Mouse (Mus musculus) embryonic facial prominence, embryonic 14.5 days (tissue): ENCODE data around the gene Gm20388. TPM values are rescaled to one million over a fixed set of nuclear protein-coding genes. Genes with fewer than 3 reads are reported as not detected.
"Not testable (repeated sequence)": the region's sequence is repeated elsewhere in the genome, so short reads cannot be mapped to it uniquely, and the experiment has no call there.

ENCODE experiments used
- ATAC-seq: fragments of 200-750 bp; cut with Nextera tagmentation; 2 replicates; pipeline ENCODE4 v1.8.0; 2017; ENCODE audit warnings: low read depth, moderate number of reproducible peaks, moderate TSS enrichment
- DNase-seq: peaks from one replicate; pipeline ENCODE4 v3.0.0-alpha.2; 2015; ENCODE audit warnings: low spot score
- H3K27ac ChIP-seq: fragments of 300-500 bp; sonication (generic); replicated peaks from 2 replicates; pipeline ENCODE4 v1.5.1; 2014; ENCODE audit warnings: low read depth, mild to moderate bottlenecking, low read length, moderate library complexity
- H3K27me3 ChIP-seq: fragments of 300-500 bp; sonication (generic); replicated peaks from 2 replicates; pipeline ENCODE4 v1.6.1; 2014; ENCODE audit warnings: low read length; ENCODE audit not compliant: control insufficient read depth, insufficient read depth
- H3K36me3 ChIP-seq: fragments of 300-500 bp; sonication (generic); 2 replicates; pipeline ENCODE4 v1.6.1; 2014; ENCODE audit warnings: low read length, mixed read lengths; ENCODE audit not compliant: control insufficient read depth, insufficient read depth
- H3K4me1 ChIP-seq: fragments of 300-500 bp; sonication (generic); 2 replicates; pipeline ENCODE4 v1.6.1; 2014; ENCODE audit warnings: antibody characterized with exemption, low read length; ENCODE audit not compliant: control insufficient read depth, insufficient read depth
- H3K4me2 ChIP-seq: fragments of 300-500 bp; sonication (generic); 2 replicates; pipeline ENCODE4 v1.6.1; 2014; ENCODE audit warnings: low read depth, mild to moderate bottlenecking, low read length, moderate library complexity, mixed read lengths
- H3K4me3 ChIP-seq: fragments of 300-500 bp; sonication (generic); 2 replicates; pipeline ENCODE4 v1.5.1; 2014; ENCODE audit warnings: low read depth, mild to moderate bottlenecking, low read length
- H3K9ac ChIP-seq: fragments of 300-500 bp; sonication (generic); 2 replicates; pipeline ENCODE4 v1.6.1; 2014; ENCODE audit warnings: low read depth, mild to moderate bottlenecking, low read length, moderate library complexity, mixed read lengths
- H3K9me3 ChIP-seq: fragments of 300-500 bp; sonication (generic); 2 replicates; pipeline ENCODE4 v1.6.1; 2016; ENCODE audit warnings: low read length; ENCODE audit not compliant: control insufficient read depth
- WGBS: fragments of 180-500 bp; shearing (Covaris S2); extraction: QIAGEN DNeasy Blood & Tissue Kit; methylation state at CpG from one replicate; pipeline ENCODE4 v1.1.7; 2014; 5-methylcytosine and 5-hydroxymethylcytosine counted together
- polyA plus RNA-seq: library from polyadenylated mRNA; unstranded; fragments of >200 nt; fragmentation: Nextera tagmentation; extraction: Ambion mirVana; gene quantifications from 2 replicates; pipeline ENCODE4 v1.2.1, GENCODE M21; 2014

The Gm20388 gene
- polyA plus RNA-seq, 1 experiment from 2014 or later, result not detected

DNA sequence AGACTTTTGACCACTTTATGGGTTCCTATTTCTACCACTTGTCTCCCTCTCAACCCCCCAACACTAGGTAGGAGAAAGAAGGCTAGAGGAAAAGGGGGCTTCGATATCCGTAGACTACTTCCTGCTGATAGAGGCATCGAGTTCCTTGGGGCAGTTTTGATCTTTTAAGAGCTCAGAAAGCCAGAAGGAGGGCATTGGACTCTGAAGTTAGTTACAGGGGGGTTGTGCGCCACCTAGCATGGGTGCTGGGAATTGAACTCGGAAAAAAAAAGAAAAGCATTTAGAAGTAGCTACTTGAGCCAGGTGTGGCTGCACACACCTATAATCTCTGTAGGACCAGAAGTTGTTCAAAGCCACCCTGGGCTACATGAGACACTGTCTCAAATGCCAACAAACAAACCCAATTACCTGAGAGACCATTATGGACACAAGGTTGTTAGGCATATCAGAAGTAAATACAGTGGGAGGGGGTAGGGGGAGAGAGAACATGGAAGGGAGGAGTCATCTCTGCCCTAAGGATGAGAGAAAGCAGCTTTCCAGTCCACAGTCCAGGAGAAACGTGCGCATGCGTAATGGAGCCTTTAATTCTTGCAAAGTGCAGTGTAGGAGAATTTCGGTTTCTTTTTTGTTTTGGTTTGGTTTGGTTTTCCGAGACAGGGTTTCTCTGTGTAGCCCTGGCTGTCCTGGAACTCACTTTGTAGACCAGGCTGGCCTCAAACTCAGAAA is 4039.6 kb downstream of the Gm20388 start:
- peaks cover 8% of the 10 kb centered on the region for H3K4me1 ChIP-seq
- H3K4me2 ChIP-seq, result peak overlapping the region; percentile 94
- H3K36me3 ChIP-seq, result peaks cover 30% of the 10 kb centered on the region; the same call in 1 of the 2 replicates
- no peaks in the 10 kb centered on the region for H3K9me3 ChIP-seq
- H3K4me3 ChIP-seq, result peak overlapping the region; percentile 86
- peak overlapping the region; percentile 81 for H3K9ac ChIP-seq
- ATAC-seq (no peak), DNase-seq (peak; percentile 69)
- 31% methylated on average over 10 of the region's 10 CpGs for WGBS
- H3K27ac ChIP-seq, result peak overlapping the region; percentile 82; the same call in 1 of the 2 replicates
- no peaks in the 10 kb centered on the region for H3K27me3 ChIP-seq

- H3K36me3 ChIP-seq, result peaks cover 43% of the 10 kb centered on the region; the same call in 1 of the 2 replicates
- no peak overlapping the region for H3K4me2 ChIP-seq
- no peak overlapping the region for H3K4me3 ChIP-seq
- peaks cover 3% of the 10 kb centered on the region; the same call in 1 of the 2 replicates for H3K4me1 ChIP-seq
- no peak for DNase-seq
- H3K27me3 ChIP-seq, result no peaks in the 10 kb centered on the region
- WGBS, result 83% methylated on average over 8 of the region's 8 CpGs
- H3K27ac ChIP-seq, result no peak overlapping the region
- H3K9ac ChIP-seq, result no peak overlapping the region
- no peaks in the 10 kb centered on the region for H3K9me3 ChIP-seq
- ATAC-seq, result no peak
These were observed 4043.0 kb downstream of the Gm20388 start for GRCm38 (mm10) chr8:123953686-123954085.

DNA sequence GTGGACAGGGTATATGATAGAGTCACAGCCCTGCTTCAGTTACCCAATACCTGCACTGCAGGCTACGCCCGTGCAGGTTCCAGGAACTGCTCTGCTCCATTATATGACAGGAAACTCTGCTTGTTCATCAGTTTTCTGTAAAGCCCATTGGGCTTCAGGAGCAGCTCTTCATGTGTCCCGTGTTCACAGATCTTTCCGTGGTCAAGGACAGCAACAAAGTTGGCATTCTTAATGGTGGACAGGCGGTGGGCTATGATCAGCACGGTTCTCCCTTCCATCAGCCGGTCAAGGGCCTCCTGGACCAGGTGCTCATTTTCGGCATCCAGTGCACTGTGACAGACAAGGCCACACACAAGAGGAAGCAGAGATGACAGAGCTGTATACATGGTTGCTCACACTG is 4043.6 kb downstream of the Gm20388 start:
- Histone ChIP-seq H3K9me3 (no peaks in the 10 kb centered on the region), H3K4me1 (peaks cover 3% of the 10 kb centered on the region; the same call in 1 of the 2 replicates), H3K4me3 (no peak overlapping the region), H3K36me3 (peaks cover 43% of the 10 kb centered on the region; the same call in 1 of the 2 replicates), H3K27ac (no peak overlapping the region), H3K9ac (no peak overlapping the region), H3K27me3 (no peaks in the 10 kb centered on the region), H3K4me2 (no peak overlapping the region)
- WGBS, result 95% methylated on average over 8 of the region's 8 CpGs
- ATAC-seq (no peak), DNase-seq (no peak)

GRCm38 (mm10) chr8:123958130-123958529 is 4047.5 kb downstream of the Gm20388 start:
- H3K4me3 ChIP-seq, result no peak overlapping the region
- ATAC-seq (no peak), DNase-seq (no peak)
- H3K4me1 ChIP-seq, result no peaks in the 10 kb centered on the region
- H3K9me3 ChIP-seq, result no peaks in the 10 kb centered on the region
- peaks cover 37% of the 10 kb centered on the region; the same call in 1 of the 2 replicates for H3K36me3 ChIP-seq
- no peak overlapping the region for H3K4me2 ChIP-seq
- H3K9ac ChIP-seq, result no peak overlapping the region
- WGBS, result 77% methylated on average over 17 of the region's 17 CpGs
- H3K27ac ChIP-seq, result no peak overlapping the region
- H3K27me3 ChIP-seq, result no peaks in the 10 kb centered on the region

GRCm38 (mm10) chr8:123959473-123959872 is 4048.8 kb downstream of the Gm20388 start:
- WGBS, result 93% methylated on average over 6 of the region's 6 CpGs
- Histone ChIP-seq H3K4me2 (no peak overlapping the region), H3K4me3 (no peak overlapping the region), H3K27ac (no peak overlapping the region), H3K9me3 (no peaks in the 10 kb centered on the region), H3K4me1 (no peaks in the 10 kb centered on the region), H3K9ac (no peak overlapping the region), H3K27me3 (no peaks in the 10 kb centered on the region), H3K36me3 (peaks cover 33% of the 10 kb centered on the region; the same call in 1 of the 2 replicates)
- no peak for ATAC-seq
- DNase-seq, result no peak

GRCm38 (mm10) chr8:123960056-123960455 is 4049.4 kb downstream of the Gm20388 start:
- Histone ChIP-seq H3K4me3 (no peak overlapping the region), H3K4me1 (no peaks in the 10 kb centered on the region), H3K36me3 (peaks cover 33% of the 10 kb centered on the region), H3K9me3 (no peaks in the 10 kb centered on the region), H3K9ac (no peak overlapping the region), H3K27me3 (no peaks in the 10 kb centered on the region), H3K4me2 (no peak overlapping the region), H3K27ac (no peak overlapping the region)
- ATAC-seq (no peak), DNase-seq (no peak)
- WGBS, result 80% methylated on average over 8 of the region's 9 CpGs

GRCm38 (mm10) chr8:123960556-123960955 is 4049.9 kb downstream of the Gm20388 start:
- not testable (repeated sequence) for H3K4me3 ChIP-seq, DNase-seq, H3K27me3 ChIP-seq, H3K27ac ChIP-seq, H3K9me3 ChIP-seq, ATAC-seq, H3K4me2 ChIP-seq, H3K9ac ChIP-seq, H3K4me1 ChIP-seq
- WGBS, result 75% methylated on average over 5 of the region's 5 CpGs
- H3K36me3 ChIP-seq, result peaks cover 31% of the 10 kb centered on the region

GRCm38 (mm10) chr8:123961371-123961770 is 4050.7 kb downstream of the Gm20388 start:
- Histone ChIP-seq H3K9me3 (no peaks in the 10 kb centered on the region), H3K9ac (no peak overlapping the region), H3K27ac (no peak overlapping the region), H3K4me2 (no peak overlapping the region), H3K27me3 (no peaks in the 10 kb centered on the region), H3K4me1 (no peaks in the 10 kb centered on the region), H3K4me3 (no peak overlapping the region), H3K36me3 (peaks cover 26% of the 10 kb centered on the region)
- ATAC-seq, result no peak
- 55% methylated on average over 1 of the region's 1 CpGs for WGBS
- DNase-seq, result no peak

- DNase-seq (peak; percentile 74), ATAC-seq (no peak)
- Histone ChIP-seq H3K36me3 (peaks cover 14% of the 10 kb centered on the region), H3K9me3 (no peaks in the 10 kb centered on the region), H3K4me1 (no peaks in the 10 kb centered on the region), H3K27me3 (no peaks in the 10 kb centered on the region), H3K27ac (no peak overlapping the region), H3K4me2 (no peak overlapping the region), H3K4me3 (no peak overlapping the region), H3K9ac (no peak overlapping the region)
- WGBS, result 73% methylated on average over 2 of the region's 2 CpGs
These were observed 4056.3 kb downstream of the Gm20388 start for GRCm38 (mm10) chr8:123966896-123967295.
